Comparison of ENCODE assay signal across 8 mouse cellular contexts in the genomic region with DNA sequence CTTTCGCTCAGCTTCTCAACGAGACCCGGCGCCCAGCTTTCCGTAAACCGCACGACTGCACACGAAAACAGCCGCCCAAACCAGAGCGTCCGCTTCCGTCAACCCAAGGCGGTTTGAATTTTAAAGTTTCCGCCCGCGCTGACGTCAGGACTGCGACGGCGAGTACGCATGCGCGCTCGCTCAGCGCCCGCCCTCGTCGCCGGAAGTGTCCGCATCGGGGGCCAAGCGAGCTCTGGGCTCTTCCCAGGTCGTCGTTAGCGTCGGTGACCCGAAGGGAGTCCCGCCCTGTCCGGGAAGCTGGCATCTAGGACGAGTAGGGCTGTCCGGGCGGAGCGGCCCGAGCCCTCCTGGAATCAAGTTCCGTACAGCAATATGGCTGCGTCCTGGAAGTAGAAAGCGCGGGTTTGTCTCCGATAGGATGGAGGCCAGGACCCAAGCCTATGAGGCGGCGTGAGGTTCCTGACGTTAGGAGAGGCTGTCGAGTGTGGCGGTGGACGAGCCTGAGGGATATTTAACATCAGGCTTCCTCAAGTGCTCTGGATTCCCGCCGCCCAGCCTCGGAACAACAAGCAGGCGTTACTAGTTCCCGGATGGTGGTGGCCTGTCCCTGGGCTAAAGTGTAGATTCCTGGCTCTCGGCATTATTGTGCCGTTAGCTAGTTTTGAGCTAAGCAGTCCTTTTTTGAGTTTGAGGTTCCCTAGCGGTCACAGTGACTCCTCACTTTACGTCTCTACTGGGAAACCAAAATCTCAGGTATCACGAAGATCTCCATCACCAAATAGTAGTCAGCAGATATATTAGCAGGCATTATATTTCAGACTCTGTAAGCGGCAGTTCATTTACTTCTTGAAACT. TPM values are rescaled to one million over a fixed set of nuclear protein-coding genes. Genes with fewer than 3 reads are reported as not detected.
DNase-seq lines count a peak whose midpoint lies in the region; ATAC-seq and TF ChIP-seq lines count a peak whose summit lies in the region.

A gene (minus strand): TSS at position 147 of the 854 bp plus-strand sequence.

- peak; percentile 78 for DNase-seq in G1E (ENCODE audit: low spot score)
- DNase-seq in cerebellum, adult 18-20 months, result peak; percentile 94 to 97
- DNase-seq in heart, postnatal 36 days, result peak; percentile 94 to 95
- peak; percentile 83 to 91 for DNase-seq in layer of hippocampus, adult 2 months (ENCODE audit: low spot score in 2 of 2)
- DNase-seq in lung, embryonic 14.5 days, result peak; percentile 97
- DNase-seq in thymus, adult 2 months, result peak; percentile 87

- H3K36me3 ChIP-seq in G1E (replicated peaks), result peaks cover 16% of the 10 kb centered on the region
- no peaks in the 10 kb centered on the region for H3K36me3 ChIP-seq in forebrain, embryonic 16.5 days (ENCODE audit: control insufficient read depth, insufficient read depth)
- H3K36me3 ChIP-seq in lung, embryonic 14.5 days (ENCODE audit: insufficient read depth), result peaks cover 11% of the 10 kb centered on the region; the same call in 1 of the 2 replicates
- H3K36me3 ChIP-seq in thymus, adult 2 months (ENCODE audit: control insufficient read depth, insufficient read depth, low read length), result 0 out of 2 replicates have a peak, but pooled peaks cover 4% of the 10 kb centered on the region

- H3K4me2 ChIP-seq in forebrain, embryonic 16.5 days (ENCODE audit: low read length), result peak within 1 kb of the TSS; percentile 82
- H3K4me2 ChIP-seq in lung, embryonic 14.5 days, result peak within 1 kb of the TSS; percentile 74

- WGBS in forebrain, embryonic 16.5 days, result under 1% methylated on average over 66 of the region's 66 CpGs
- under 1% methylated on average over 66 of the region's 66 CpGs for WGBS in lung, embryonic 14.5 days
- WGBS in olfactory bulb, adult 2 months, result under 1% methylated on average over 66 of the region's 66 CpGs
- WGBS in thymus, adult 2 months, result 1% methylated on average over 66 of the region's 66 CpGs

- intact Hi-C loops in heart, postnatal 36 days (cut with DNase I), result loop anchor here (2.0 to 10.0 kb wide), 3 partner anchors 24 to 88 kb away; a partner anchor contains a TSS

- ATAC-seq in G1E (ENCODE audit: extremely low read depth, insufficient number of reproducible peaks, low FRiP score, poor library complexity, severe bottlenecking), result peak; percentile 90
- peak; percentile 99 for ATAC-seq in forebrain, embryonic 16.5 days
- peak; percentile 99 for ATAC-seq in lung, embryonic 14.5 days (ENCODE audit: insufficient read depth)

- H3K4me3 ChIP-seq in G1E (ENCODE audit: low read depth, low read length), result peak within 1 kb of the TSS; percentile 91
- peak within 1 kb of the TSS; percentile 79 for H3K4me3 ChIP-seq in forebrain, embryonic 16.5 days (replicated peaks; ENCODE audit: low read length)
- H3K4me3 ChIP-seq in layer of hippocampus, adult 2 months, result peak within 1 kb of the TSS; percentile 82
- H3K4me3 ChIP-seq in lung, embryonic 14.5 days (ENCODE audit: low read depth, low read length), result peak within 1 kb of the TSS; percentile 67
- peak within 1 kb of the TSS; percentile 59 for H3K4me3 ChIP-seq in olfactory bulb, adult 2 months (ENCODE audit: insufficient read depth, low read depth, low read length)
- peak within 1 kb of the TSS; percentile 70 for H3K4me3 ChIP-seq in thymus, adult 2 months (ENCODE audit: control insufficient read depth, insufficient read depth, low read length)

- H3K4me1 ChIP-seq in G1E (ENCODE audit: insufficient read depth, low read depth, low read length), result peaks cover 19% of the 10 kb centered on the region
- H3K4me1 ChIP-seq in forebrain, embryonic 16.5 days (replicated peaks; ENCODE audit: control insufficient read depth, insufficient read depth, low read length), result peaks cover 12% of the 10 kb centered on the region
- H3K4me1 ChIP-seq in lung, embryonic 14.5 days (ENCODE audit: insufficient read depth), result peaks cover 7% of the 10 kb centered on the region; the same call in 1 of the 2 replicates
- H3K4me1 ChIP-seq in olfactory bulb, adult 2 months (ENCODE audit: control insufficient read depth, insufficient read depth, low read length), result peaks cover 5% of the 10 kb centered on the region; the same call in 1 of the 2 replicates
- H3K4me1 ChIP-seq in thymus, adult 2 months (replicated peaks; ENCODE audit: control insufficient read depth, insufficient read depth, low read length), result 0 out of 2 replicates have a peak, but pooled peaks cover 6% of the 10 kb centered on the region

- no peak for TF ChIP-seq CTCF in G1E (IDR thresholded peaks at IDR 0.05; ENCODE audit: low read depth, low read length)
- TF ChIP-seq CTCF in layer of hippocampus, adult 2 months (conservative IDR thresholded peaks at IDR 0.05), result peak; percentile 63
- peak; percentile 37; the same call in 1 of the 2 replicates for TF ChIP-seq CTCF in lung, embryonic 14.5 days (IDR thresholded peaks at IDR 0.05; ENCODE audit: low read depth)
- no peak for TF ChIP-seq CTCF in olfactory bulb, adult 2 months (IDR thresholded peaks at IDR 0.05; ENCODE audit: insufficient read depth, low read depth, low read length)
- peak; percentile 50; the same call in 1 of the 2 replicates for TF ChIP-seq CTCF in thymus, adult 2 months (IDR thresholded peaks at IDR 0.05; ENCODE audit: borderline replicate concordance, control insufficient read depth, extremely low read depth, insufficient read depth, low read length, poor library complexity)

- TF ChIP-seq POLR2A in olfactory bulb, adult 2 months (IDR thresholded peaks at IDR 0.05; ENCODE audit: insufficient read depth, low read depth, low read length), result peak; percentile 48; the same call in 1 of the 2 replicates
- peak; percentile 44; the same call in 1 of the 2 replicates for TF ChIP-seq POLR2A in thymus, adult 2 months (IDR thresholded peaks at IDR 0.05; ENCODE audit: control insufficient read depth, extremely low read depth, insufficient read depth, low read length, poor library complexity)

- peak within 1 kb of the TSS; percentile 100 for H3K27ac ChIP-seq in forebrain, embryonic 16.5 days (ENCODE audit: low read length)
- H3K27ac ChIP-seq in layer of hippocampus, adult 2 months, result peak within 1 kb of the TSS; percentile 97
- peak within 1 kb of the TSS; percentile 98 for H3K27ac ChIP-seq in lung, embryonic 14.5 days (ENCODE audit: low read depth)
- peak within 1 kb of the TSS; percentile 90 for H3K27ac ChIP-seq in olfactory bulb, adult 2 months (ENCODE audit: insufficient read depth, low read depth, low read length)
- peak within 1 kb of the TSS; percentile 85 for H3K27ac ChIP-seq in thymus, adult 2 months (ENCODE audit: control insufficient read depth, insufficient read depth, low read length)

- no peaks in the 10 kb centered on the region for H3K9me3 ChIP-seq in G1E (replicated peaks)
- no peaks in the 10 kb centered on the region for H3K9me3 ChIP-seq in forebrain, embryonic 16.5 days (ENCODE audit: control insufficient read depth, low read length)
- H3K9me3 ChIP-seq in lung, embryonic 14.5 days (ENCODE audit: low read depth, low read length), result no peaks in the 10 kb centered on the region

- peaks cover 6% of the 10 kb centered on the region; the same call in 1 of the 2 replicates for H3K27me3 ChIP-seq in G1E (ENCODE audit: insufficient read depth, low read length)
- H3K27me3 ChIP-seq in forebrain, embryonic 16.5 days (replicated peaks; ENCODE audit: control insufficient read depth, insufficient read depth, low read length), result no peaks in the 10 kb centered on the region
- no peaks in the 10 kb centered on the region for H3K27me3 ChIP-seq in lung, embryonic 14.5 days (ENCODE audit: insufficient read depth, low read length)
- no peaks in the 10 kb centered on the region for H3K27me3 ChIP-seq in thymus, adult 2 months (ENCODE audit: control insufficient read depth, insufficient read depth, low read length)

- peak within 1 kb of the TSS; percentile 88 for H3K9ac ChIP-seq in forebrain, embryonic 16.5 days (replicated peaks; ENCODE audit: low read depth, low read length)
- H3K9ac ChIP-seq in lung, embryonic 14.5 days, result peak within 1 kb of the TSS; percentile 73

RNA-seq across cellular contexts. Expression of the gene that starts here (rescaled TPM):
- total RNA-seq in G1E (2014; fragmentation: Nextera tagmentation), result 118 and 120 TPM in 2 replicates
- 95.7 and 110 TPM in 2 replicates for total RNA-seq in G1E (2017)
- polyA plus RNA-seq in G1E (2012), result 3.4 and 8.3 TPM in 2 replicates
- 17.7 and 21.1 TPM in 2 replicates for polyA plus RNA-seq in forebrain, embryonic 16.5 days (2015; fragmentation: Nextera tagmentation; extraction: Ambion mirVana)
- total RNA-seq in heart, postnatal 36 days (2021), result under 1 TPM; 0.69 to 0.98 TPM
- under 1 TPM; 0.49 to 0.90 TPM for total RNA-seq in layer of hippocampus, adult 2 months (2021)
- 56.9 and 59.2 TPM in 2 replicates for polyA plus RNA-seq in lung, embryonic 14.5 days (2014; fragmentation: Nextera tagmentation; extraction: Ambion mirVana)
- not detected in 2 replicates for polyA plus RNA-seq in olfactory bulb, adult 2 months (2012; ENCODE audit: insufficient read depth, insufficient read length, low replicate concordance, missing spikeins)
- polyA plus RNA-seq in thymus, adult 2 months (2012; rRNA removed), result 3.0 and 3.7 TPM in 2 replicates

Comparison
In these comparisons a context has a peak if more than half of its experiments do, and no peak if none do; other contexts are left out.
1. Peak in every context shown above with its lines: DNase-seq, ATAC-seq, H3K4me3 ChIP-seq and H3K27ac ChIP-seq.
2. RNA of the gene that starts here (total RNA-seq): 95.7 to 120 TPM in G1E; 0.69 to 0.98 TPM in heart, postnatal 36 days and 0.49 to 0.90 TPM in layer of hippocampus, adult 2 months; every median in the first group is over 10 times any median in the second.
3. Peak in DNase-seq in heart, postnatal 36 days; RNA of the gene not detected or under 1 TPM.
4. Peak in DNase-seq, H3K4me3 ChIP-seq and H3K27ac ChIP-seq in layer of hippocampus, adult 2 months; RNA of the gene not detected or under 1 TPM.
5. CTCF ChIP-seq: peak in layer of hippocampus, adult 2 months (single experiment), lung, embryonic 14.5 days (single experiment) and thymus, adult 2 months (single experiment); none in G1E (single experiment) and olfactory bulb, adult 2 months (single experiment).